Mouse (Mus musculus) ovary, postnatal 10 days (tissue): ENCODE measurements around the gene Nhp2.

Experiments used
- DNase-seq: peaks from one replicate; pipeline ENCODE4 v3.0.0; 2022; ENCODE audit warnings: low spot score

Nhp2 gene

GRCm38 (mm10) chr11:51635525-51636322 lies 16.2 kb downstream of the Nhp2 start, which contains the start of gene Rmnd5b:
Rmnd5b (minus strand) TSS chr11:51635896.
- peak; percentile 78 for DNase-seq

- no peak for DNase-seq
These were observed 16.8 kb downstream of the Nhp2 start for GRCm38 (mm10) chr11:51636323-51636684.

- no peak for DNase-seq
These were observed 18.5 kb downstream of the Nhp2 start for GRCm38 (mm10) chr11:51637971-51638414.

GRCm38 (mm10) chr11:51638497-51638896 lies 19.0 kb downstream of the Nhp2 start:
- DNase-seq, result no peak

- no peak for DNase-seq
These were observed 21.2 kb downstream of the Nhp2 start for GRCm38 (mm10) chr11:51640748-51641147.

- DNase-seq, result no peak
These were observed 23.7 kb downstream of the Nhp2 start for GRCm38 (mm10) chr11:51643202-51643601.

GRCm38 (mm10) chr11:51643761-51644160 lies 24.2 kb downstream of the Nhp2 start:
- no peak for DNase-seq

- no peak for DNase-seq
These were observed 24.7 kb downstream of the Nhp2 start for GRCm38 (mm10) chr11:51644217-51644616.

GRCm38 (mm10) chr11:51645293-51645692 lies 25.8 kb downstream of the Nhp2 start:
- no peak for DNase-seq

- DNase-seq, result no peak
These were observed 26.7 kb downstream of the Nhp2 start for GRCm38 (mm10) chr11:51646245-51646644.

GRCm38 (mm10) chr11:51646751-51647667 lies 27.5 kb downstream of the Nhp2 start:
- no peak for DNase-seq

GRCm38 (mm10) chr11:51648566-51648965 lies 29.0 kb downstream of the Nhp2 start:
- no peak for DNase-seq

GRCm38 (mm10) chr11:51649111-51649888 lies 29.8 kb downstream of the Nhp2 start:
- no peak for DNase-seq

GRCm38 (mm10) chr11:51649889-51650199 lies 30.3 kb downstream of the Nhp2 start:
- no peak for DNase-seq

GRCm38 (mm10) chr11:51650261-51650660 lies 30.7 kb downstream of the Nhp2 start:
- DNase-seq, result no peak

- DNase-seq, result peak; percentile 46
These were observed 31.4 kb downstream of the Nhp2 start, which contains the start of the genes N4bp3 and D930048N14Rik for GRCm38 (mm10) chr11:51650691-51651515. N4bp3 (minus strand) TSS chr11:51650842. D930048N14Rik (plus strand) TSS chr11:51650954.

- no peak for DNase-seq
These were observed 33.4 kb downstream of the Nhp2 start for GRCm38 (mm10) chr11:51652889-51653418.

- no peak for DNase-seq
These were observed 34.2 kb downstream of the Nhp2 start for GRCm38 (mm10) chr11:51653736-51654135.

- no peak for DNase-seq
These were observed 35.4 kb downstream of the Nhp2 start for GRCm38 (mm10) chr11:51654891-51655290.

- DNase-seq, result no peak
These were observed 37.4 kb downstream of the Nhp2 start for GRCm38 (mm10) chr11:51656798-51657521.
